Mouse (Mus musculus): ENCODE data around the gene Myo6. TPM values are rescaled to one million over a fixed set of nuclear protein-coding genes. Genes with fewer than 3 reads are reported as not detected.
"Not testable (repeated sequence)": the region's sequence is repeated elsewhere in the genome, so short reads cannot be mapped to it uniquely, and the experiment has no call there.

The Myo6 gene
- total RNA-seq, 4 experiments from 2014 or later = 84.7 to 105 (median 97.0) TPM

- no peak for DNase-seq (ENCODE audit: low spot score in 2 of 2)
These were observed 128.3 kb downstream of the Myo6 start for GRCm38 (mm10) chr9:80293056-80293584.

- DNase-seq (ENCODE audit: low spot score in 2 of 2) = no peak
These were observed 131.3 kb downstream of the Myo6 start for GRCm38 (mm10) chr9:80296086-80296485.

- no peak for DNase-seq (ENCODE audit: low spot score in 2 of 2)
These were observed 134.2 kb downstream of the Myo6 start for GRCm38 (mm10) chr9:80299031-80299430.

GRCm38 (mm10) chr9:80303518-80303917, 138.7 kb downstream of the Myo6 start:
- DNase-seq (ENCODE audit: low spot score in 2 of 2) = no peak

GRCm38 (mm10) chr9:80306390-80306789, 141.6 kb downstream of the Myo6 start:
- no peak for DNase-seq (ENCODE audit: low spot score in 2 of 2)

- peak in 1 of 2 experiments; percentile 9 for DNase-seq (ENCODE audit: low spot score in 2 of 2)
These were observed 142.0 kb downstream of the Myo6 start for GRCm38 (mm10) chr9:80306853-80307252.

- no peak for DNase-seq (ENCODE audit: low spot score in 2 of 2)
These were observed 142.8 kb downstream of the Myo6 start for GRCm38 (mm10) chr9:80307629-80308028.

- DNase-seq (ENCODE audit: low spot score in 2 of 2) = no peak
These were observed 148.8 kb downstream of the Myo6 start for GRCm38 (mm10) chr9:80313610-80314009.

- DNase-seq (ENCODE audit: low spot score in 2 of 2) = no peak
These were observed 151.1 kb downstream of the Myo6 start for GRCm38 (mm10) chr9:80315922-80316321.

- DNase-seq (ENCODE audit: low spot score in 2 of 2) = no peak
These were observed 153.2 kb downstream of the Myo6 start for GRCm38 (mm10) chr9:80318027-80318426.

GRCm38 (mm10) chr9:80321051-80321887, 156.4 kb downstream of the Myo6 start:
- not testable (repeated sequence) for DNase-seq (ENCODE audit: low spot score in 2 of 2)

GRCm38 (mm10) chr9:80332153-80332552, 167.3 kb downstream of the Myo6 start:
- DNase-seq (ENCODE audit: low spot score in 2 of 2) = peak; percentile 18 to 29

- no peak for DNase-seq (ENCODE audit: low spot score in 2 of 2)
These were observed 168.6 kb downstream of the Myo6 start for GRCm38 (mm10) chr9:80333466-80333865.

GRCm38 (mm10) chr9:80333998-80334605, 169.3 kb downstream of the Myo6 start:
- no peak for DNase-seq (ENCODE audit: low spot score in 2 of 2)

GRCm38 (mm10) chr9:80335660-80336357, 171.0 kb downstream of the Myo6 start:
- DNase-seq (ENCODE audit: low spot score in 2 of 2) = no peak

GRCm38 (mm10) chr9:80338026-80338425, 173.2 kb downstream of the Myo6 start:
- no peak for DNase-seq (ENCODE audit: low spot score in 2 of 2)

GRCm38 (mm10) chr9:80340927-80341326, 176.1 kb downstream of the Myo6 start:
- peak; percentile 21 to 33 for DNase-seq (ENCODE audit: low spot score in 2 of 2)

- DNase-seq (ENCODE audit: low spot score in 2 of 2) = no peak
These were observed 176.9 kb downstream of the Myo6 start for GRCm38 (mm10) chr9:80341756-80342155.

GRCm38 (mm10) chr9:80342520-80342919, 177.7 kb downstream of the Myo6 start:
- no peak for DNase-seq (ENCODE audit: low spot score in 2 of 2)

GRCm38 (mm10) chr9:80344451-80345000, 179.7 kb downstream of the Myo6 start:
- no peak for DNase-seq (ENCODE audit: low spot score in 2 of 2)

GRCm38 (mm10) chr9:80351295-80351677, 186.5 kb downstream of the Myo6 start:
- DNase-seq (ENCODE audit: low spot score in 2 of 2) = no peak

All from layer of hippocampus, adult 8-10 months (tissue).